Mouse (Mus musculus): ENCODE measurements around the gene Ctcfl. TPM values are rescaled to one million over a fixed set of nuclear protein-coding genes. Genes with fewer than 3 reads are reported as not detected.

Gene Ctcfl
- total RNA-seq, 1 experiment, result 8.9 TPM

GRCm38 (mm10) chr2:173154513-173154912, 35.2 kb upstream of the Ctcfl start:
- TF ChIP-seq ZNF384 (IDR thresholded peaks at IDR 0.05; ENCODE audit: low read depth, low read length) (no peak), HCFC1 (IDR thresholded peaks at IDR 0.05; ENCODE audit: borderline replicate concordance, insufficient read depth, low read length) (no peak), CHD2 (IDR thresholded peaks at IDR 0.05; ENCODE audit: low read depth, low read length) (no peak), MAFK (IDR thresholded peaks at IDR 0.05; ENCODE audit: insufficient read depth, low read depth, low read length) (no peak), ZC3H11A (IDR thresholded peaks at IDR 0.05; ENCODE audit: borderline replicate concordance, low read depth, low read length) (no peak)

DNA sequence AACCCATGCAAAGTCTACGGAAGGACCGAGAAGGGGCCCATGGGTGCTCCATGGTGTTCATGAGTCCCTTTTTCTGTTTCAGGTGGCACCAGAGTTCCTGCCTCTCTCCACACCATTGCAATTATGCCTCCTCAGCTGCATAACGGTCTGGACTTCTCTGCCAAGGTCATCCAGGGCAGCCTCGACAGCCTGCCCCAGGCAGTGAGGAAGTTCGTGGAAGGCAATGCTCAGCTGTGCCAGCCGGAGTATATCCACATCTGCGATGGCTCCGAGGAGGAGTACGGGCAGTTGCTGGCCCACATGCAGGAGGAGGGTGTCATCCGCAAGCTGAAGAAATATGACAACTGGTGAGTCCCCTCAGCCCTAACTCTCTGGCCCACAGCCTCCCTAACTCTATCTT, 33.9 kb upstream of the Ctcfl start:
- Histone ChIP-seq H3K4me3 (ENCODE audit: insufficient read depth in 1 of 2, low read depth in 1 of 2, low read length in 2 of 2, poor library complexity in 1 of 2, severe bottlenecking in 1 of 2) (no peak overlapping the region), H3K36me3 (ENCODE audit: control insufficient read depth, insufficient read depth, low read length, poor library complexity, severe bottlenecking) (no peaks in the 10 kb centered on the region), H3K4me1 (ENCODE audit: control insufficient read depth in 2 of 2, insufficient read depth in 2 of 2, low read length in 2 of 2, poor library complexity in 1 of 2) (no peaks in the 10 kb centered on the region), H3K9ac (ENCODE audit: insufficient read depth, low read depth, low read length, poor library complexity, severe bottlenecking) (no peak overlapping the region), H3K27ac (ENCODE audit: insufficient read depth, low read depth, low read length, poor library complexity, severe bottlenecking) (no peak overlapping the region; the same call in 1 of the 2 replicates), H3K9me3 (ENCODE audit: control insufficient read depth, insufficient read depth, low read depth, low read length) (no peaks in the 10 kb centered on the region)
- TF ChIP-seq CHD2 (IDR thresholded peaks at IDR 0.05; ENCODE audit: low read depth, low read length), result no peak
- TF ChIP-seq HCFC1 (IDR thresholded peaks at IDR 0.05; ENCODE audit: borderline replicate concordance, insufficient read depth, low read length), result no peak
- no peak for TF ChIP-seq ZNF384 (IDR thresholded peaks at IDR 0.05; ENCODE audit: low read depth, low read length)
- TF ChIP-seq MAFK (IDR thresholded peaks at IDR 0.05; ENCODE audit: insufficient read depth, low read depth, low read length), result no peak
- in situ Hi-C loops (cut with MboI; ENCODE audit: low sequenced_read_pairs in 2 of 2, unreplicated experiment in 2 of 2), result no loop called here
- DNase-seq (ENCODE audit: low read depth, low spot score), result no peak

More at GRCm38 (mm10) chr2:173154513-173154912, 35.2 kb upstream of the Ctcfl start:
- Histone ChIP-seq H3K27ac (ENCODE audit: insufficient read depth, low read depth, low read length, poor library complexity, severe bottlenecking) (no peak overlapping the region), H3K9me3 (ENCODE audit: control insufficient read depth, insufficient read depth, low read depth, low read length) (no peaks in the 10 kb centered on the region), H3K4me3 (ENCODE audit: insufficient read depth in 1 of 2, low read depth in 1 of 2, low read length in 2 of 2, poor library complexity in 1 of 2, severe bottlenecking in 1 of 2) (no peak overlapping the region), H3K36me3 (ENCODE audit: control insufficient read depth, insufficient read depth, low read length, poor library complexity, severe bottlenecking) (no peaks in the 10 kb centered on the region), H3K9ac (ENCODE audit: insufficient read depth, low read depth, low read length, poor library complexity, severe bottlenecking) (no peak overlapping the region), H3K4me1 (ENCODE audit: control insufficient read depth in 2 of 2, insufficient read depth in 2 of 2, low read length in 2 of 2, poor library complexity in 1 of 2) (no peaks in the 10 kb centered on the region)
- no peak for DNase-seq (ENCODE audit: low read depth, low spot score)
- in situ Hi-C loops (cut with MboI; ENCODE audit: low sequenced_read_pairs in 2 of 2, unreplicated experiment in 2 of 2), result no loop called here

DNA sequence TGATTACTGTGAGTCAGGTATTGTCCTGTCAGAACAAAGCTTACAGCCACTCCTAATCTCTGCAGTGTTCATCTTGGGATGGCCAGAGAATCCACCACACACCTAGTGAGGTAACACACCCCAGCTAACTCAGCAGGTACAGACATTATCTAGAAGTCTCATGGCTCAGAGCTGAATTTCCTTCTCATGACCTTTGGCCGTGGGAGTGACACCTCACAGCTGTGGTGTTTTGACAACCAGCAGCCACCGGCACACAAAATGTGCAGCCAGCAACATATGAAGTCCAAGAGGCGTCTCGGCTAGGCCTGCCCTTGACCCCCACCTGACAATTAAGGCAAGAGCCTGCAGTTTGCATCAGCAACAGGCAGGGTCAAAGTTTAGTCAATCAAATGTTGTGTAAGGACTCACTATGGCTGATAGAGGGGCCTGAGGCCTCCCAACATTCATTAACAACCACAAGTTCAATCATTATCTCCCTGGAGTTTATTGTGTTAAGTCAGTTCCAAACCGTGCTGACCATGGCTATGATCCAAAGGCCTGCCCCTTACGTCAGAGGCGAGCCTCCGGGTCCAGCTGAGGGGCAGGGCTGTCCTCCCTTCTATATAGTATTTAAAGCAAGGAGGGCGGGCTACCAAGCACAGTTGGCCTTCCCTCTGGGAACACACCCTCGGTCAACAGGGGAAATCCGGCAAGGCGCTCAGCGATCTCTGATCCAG, 33.3 kb upstream of the Ctcfl start, which contains the start of gene Pck1:
Gene Pck1, plus strand, starts transcription at position 613 of the 716 bp plus-strand sequence.
- Histone ChIP-seq H3K4me3 (ENCODE audit: insufficient read depth in 1 of 2, low read depth in 1 of 2, low read length in 2 of 2, poor library complexity in 1 of 2, severe bottlenecking in 1 of 2) (no peak within 1 kb of the TSS), H3K9ac (ENCODE audit: insufficient read depth, low read depth, low read length, poor library complexity, severe bottlenecking) (no peak within 1 kb of the TSS), H3K36me3 (ENCODE audit: control insufficient read depth, insufficient read depth, low read length, poor library complexity, severe bottlenecking) (no peaks in the 10 kb centered on the region), H3K9me3 (ENCODE audit: control insufficient read depth, insufficient read depth, low read depth, low read length) (no peaks in the 10 kb centered on the region), H3K27ac (ENCODE audit: insufficient read depth, low read depth, low read length, poor library complexity, severe bottlenecking) (no peak within 1 kb of the TSS; the same call in 1 of the 2 replicates), H3K4me1 (ENCODE audit: control insufficient read depth in 2 of 2, insufficient read depth in 2 of 2, low read length in 2 of 2, poor library complexity in 1 of 2) (no peaks in the 10 kb centered on the region)
- TF ChIP-seq CHD2 (IDR thresholded peaks at IDR 0.05; ENCODE audit: low read depth, low read length), result no peak
- TF ChIP-seq MAFK (IDR thresholded peaks at IDR 0.05; ENCODE audit: insufficient read depth, low read depth, low read length), result no peak
- no peak for TF ChIP-seq ZNF384 (IDR thresholded peaks at IDR 0.05; ENCODE audit: low read depth, low read length)
- no peak for TF ChIP-seq ZC3H11A (IDR thresholded peaks at IDR 0.05; ENCODE audit: borderline replicate concordance, low read depth, low read length)
- TF ChIP-seq HCFC1 (IDR thresholded peaks at IDR 0.05; ENCODE audit: borderline replicate concordance, insufficient read depth, low read length), result no peak
- in situ Hi-C loops (cut with MboI; ENCODE audit: low sequenced_read_pairs in 2 of 2, unreplicated experiment in 2 of 2), result no loop called here
- no peak for DNase-seq (ENCODE audit: low read depth, low spot score)

- TF ChIP-seq ZC3H11A (IDR thresholded peaks at IDR 0.05; ENCODE audit: borderline replicate concordance, low read depth, low read length), result no peak
- TF ChIP-seq ZNF384 (IDR thresholded peaks at IDR 0.05; ENCODE audit: low read depth, low read length), result no peak
- TF ChIP-seq MAFK (IDR thresholded peaks at IDR 0.05; ENCODE audit: insufficient read depth, low read depth, low read length), result no peak
- no peak for TF ChIP-seq CHD2 (IDR thresholded peaks at IDR 0.05; ENCODE audit: low read depth, low read length)
- TF ChIP-seq HCFC1 (IDR thresholded peaks at IDR 0.05; ENCODE audit: borderline replicate concordance, insufficient read depth, low read length), result no peak
- DNase-seq (ENCODE audit: low read depth, low spot score), result no peak
- Histone ChIP-seq H3K27ac (ENCODE audit: insufficient read depth, low read depth, low read length, poor library complexity, severe bottlenecking) (no peak overlapping the region), H3K4me3 (ENCODE audit: insufficient read depth in 1 of 2, low read depth in 1 of 2, low read length in 2 of 2, poor library complexity in 1 of 2, severe bottlenecking in 1 of 2) (no peak overlapping the region), H3K36me3 (ENCODE audit: control insufficient read depth, insufficient read depth, low read length, poor library complexity, severe bottlenecking) (no peaks in the 10 kb centered on the region), H3K9ac (ENCODE audit: insufficient read depth, low read depth, low read length, poor library complexity, severe bottlenecking) (no peak overlapping the region), H3K4me1 (ENCODE audit: control insufficient read depth in 2 of 2, insufficient read depth in 2 of 2, low read length in 2 of 2, poor library complexity in 1 of 2) (no peaks in the 10 kb centered on the region), H3K9me3 (ENCODE audit: control insufficient read depth, insufficient read depth, low read depth, low read length) (no peaks in the 10 kb centered on the region)
- in situ Hi-C loops (cut with MboI; ENCODE audit: low sequenced_read_pairs in 2 of 2, unreplicated experiment in 2 of 2), result no loop called here
Measured at GRCm38 (mm10) chr2:173151784-173152284, 32.5 kb upstream of the Ctcfl start.
